In genomic region chrX:99403521-99404149, GRCm38 (mm10) we compare ENCODE assay signal across 10 mouse cellular contexts.
DNase-seq lines count a peak whose midpoint lies in the region; ATAC-seq lines count a peak whose summit lies in the region.
"Had no signal": no experiment of that assay in that cellular context is flagged by ENCODE, and none has a peak within 500 bp of the region (broad histone marks: within the 10 kb centered on the region; RNA-seq: fewer than 3 reads in every experiment).

No protein-coding gene starts in this region.

- peak; percentile 14 for DNase-seq in gastrocnemius, adult 18-20 months (ENCODE audit: low spot score)
- no peak for DNase-seq in gastrocnemius, adult 8-10 months (ENCODE audit: low spot score in 2 of 2)
- DNase-seq in kidney, postnatal 36 days, result no peak
- DNase-seq in c-Kit-positive CD71-positive TER-119-positive erythroid progenitor cells, embryonic 14.5 days (ENCODE audit: low spot score), result no peak

- no peak overlapping the region for H3K4me3 ChIP-seq in kidney, embryonic 15.5 days (replicated peaks)
- no peak overlapping the region for H3K4me3 ChIP-seq in midbrain, embryonic 13.5 days (replicated peaks)
- no peak overlapping the region for H3K4me3 ChIP-seq in midbrain, embryonic 15.5 days
- no peak overlapping the region for H3K4me3 ChIP-seq in limb, embryonic 13.5 days
- H3K4me3 ChIP-seq: hindbrain, embryonic 12.5 days had no signal

- no peaks in the 10 kb centered on the region for H3K36me3 ChIP-seq in kidney, embryonic 15.5 days
- H3K36me3 ChIP-seq in midbrain, embryonic 13.5 days, result no peaks in the 10 kb centered on the region
- H3K36me3 ChIP-seq in midbrain, embryonic 15.5 days (replicated peaks), result no peaks in the 10 kb centered on the region
- no peaks in the 10 kb centered on the region for H3K36me3 ChIP-seq in limb, embryonic 13.5 days
- H3K36me3 ChIP-seq: hindbrain, embryonic 12.5 days had no signal

- no peaks in the 10 kb centered on the region for H3K9me3 ChIP-seq in kidney, embryonic 15.5 days (replicated peaks)
- no peaks in the 10 kb centered on the region for H3K9me3 ChIP-seq in midbrain, embryonic 13.5 days
- H3K9me3 ChIP-seq in midbrain, embryonic 15.5 days, result no peaks in the 10 kb centered on the region
- H3K9me3 ChIP-seq in limb, embryonic 13.5 days, result no peaks in the 10 kb centered on the region
- H3K9me3 ChIP-seq: hindbrain, embryonic 12.5 days had no signal

- peaks cover 50% of the 10 kb centered on the region for H3K27me3 ChIP-seq in kidney, embryonic 15.5 days
- H3K27me3 ChIP-seq in midbrain, embryonic 13.5 days, result peaks cover 64% of the 10 kb centered on the region
- H3K27me3 ChIP-seq in midbrain, embryonic 15.5 days (replicated peaks), result peaks cover 21% of the 10 kb centered on the region
- H3K27me3 ChIP-seq in limb, embryonic 13.5 days, result peaks cover 65% of the 10 kb centered on the region

- H3K4me2 ChIP-seq in kidney, embryonic 15.5 days, result no peak overlapping the region
- no peak overlapping the region for H3K4me2 ChIP-seq in midbrain, embryonic 13.5 days (replicated peaks)
- no peak overlapping the region for H3K4me2 ChIP-seq in midbrain, embryonic 15.5 days
- H3K4me2 ChIP-seq in limb, embryonic 13.5 days (replicated peaks), result no peak overlapping the region
- H3K4me2 ChIP-seq: hindbrain, embryonic 12.5 days had no signal

- ATAC-seq in kidney, embryonic 15.5 days (replicated peaks; ENCODE audit: low FRiP score), result peak; percentile 47
- ATAC-seq in midbrain, embryonic 13.5 days, result peak; percentile 49
- ATAC-seq in midbrain, embryonic 15.5 days (replicated peaks), result no peak
- ATAC-seq in limb, embryonic 13.5 days (ENCODE audit: low FRiP score, low read depth), result peak; percentile 57; the same call in 1 of the 2 replicates

- peak overlapping the region; percentile 59 for H3K27ac ChIP-seq in kidney, embryonic 15.5 days
- H3K27ac ChIP-seq in midbrain, embryonic 13.5 days, result no peak overlapping the region
- no peak overlapping the region for H3K27ac ChIP-seq in midbrain, embryonic 15.5 days
- no peak overlapping the region for H3K27ac ChIP-seq in limb, embryonic 13.5 days
- H3K27ac ChIP-seq: hindbrain, embryonic 12.5 days; liver, embryonic 14.5 days had no signal

- H3K9ac ChIP-seq in kidney, embryonic 15.5 days, result no peak overlapping the region
- H3K9ac ChIP-seq in midbrain, embryonic 13.5 days (replicated peaks), result no peak overlapping the region
- H3K9ac ChIP-seq in midbrain, embryonic 15.5 days, result no peak overlapping the region
- H3K9ac ChIP-seq in limb, embryonic 13.5 days, result no peak overlapping the region
- H3K9ac ChIP-seq: hindbrain, embryonic 12.5 days; liver, embryonic 14.5 days had no signal

- 0 out of 2 replicates have a peak, but pooled peaks cover 13% of the 10 kb centered on the region for H3K4me1 ChIP-seq in kidney, embryonic 15.5 days
- H3K4me1 ChIP-seq in midbrain, embryonic 13.5 days (replicated peaks), result 0 out of 2 replicates have a peak, but pooled peaks cover 2% of the 10 kb centered on the region
- H3K4me1 ChIP-seq in midbrain, embryonic 15.5 days, result no peaks in the 10 kb centered on the region
- peaks cover 14% of the 10 kb centered on the region for H3K4me1 ChIP-seq in limb, embryonic 13.5 days

- WGBS in kidney, embryonic 15.5 days, result 49% methylated on average over 6 of the region's 6 CpGs
- WGBS in midbrain, embryonic 13.5 days, result 79% methylated on average over 6 of the region's 6 CpGs
- WGBS in midbrain, embryonic 15.5 days, result 55% methylated on average over 6 of the region's 6 CpGs
- WGBS in limb, embryonic 13.5 days, result 50% methylated on average over 6 of the region's 6 CpGs
